Mouse (Mus musculus) testis, postnatal 14 days (tissue): ENCODE measurements at regions not wholly inside any gene's neighbourhood (a gene's known extent, or its start where the extent isn't known, plus 50 kb on each side); places are given as distances from the start of the nearest gene placed in this dataset.

ENCODE experiments used
- DNase-seq: peaks from one replicate; pipeline ENCODE4 v3.0.0; 2021; ENCODE audit warnings: low spot score

DNA sequence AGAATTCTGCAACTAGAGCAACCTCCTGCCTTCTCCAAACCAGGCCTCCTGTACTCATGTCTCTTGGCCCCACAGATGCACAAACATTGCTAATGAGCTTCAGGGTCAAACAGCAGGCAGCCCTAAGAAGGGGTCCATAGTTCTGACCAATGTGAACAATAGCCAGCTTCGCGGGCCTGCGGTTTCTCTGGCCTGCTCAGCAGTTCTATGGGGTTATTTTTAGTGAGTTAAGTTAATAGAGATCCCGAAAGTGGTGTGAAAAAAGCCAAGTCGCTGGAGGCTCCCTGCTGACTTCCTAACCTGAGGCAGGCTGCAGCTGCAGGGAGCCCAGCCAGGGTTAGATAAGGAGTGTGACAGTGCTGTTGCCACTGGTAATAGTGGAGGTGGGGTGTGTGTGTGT is 106.6 kb downstream of the Pdcd6ip start:
- DNase-seq = no peak

DNA sequence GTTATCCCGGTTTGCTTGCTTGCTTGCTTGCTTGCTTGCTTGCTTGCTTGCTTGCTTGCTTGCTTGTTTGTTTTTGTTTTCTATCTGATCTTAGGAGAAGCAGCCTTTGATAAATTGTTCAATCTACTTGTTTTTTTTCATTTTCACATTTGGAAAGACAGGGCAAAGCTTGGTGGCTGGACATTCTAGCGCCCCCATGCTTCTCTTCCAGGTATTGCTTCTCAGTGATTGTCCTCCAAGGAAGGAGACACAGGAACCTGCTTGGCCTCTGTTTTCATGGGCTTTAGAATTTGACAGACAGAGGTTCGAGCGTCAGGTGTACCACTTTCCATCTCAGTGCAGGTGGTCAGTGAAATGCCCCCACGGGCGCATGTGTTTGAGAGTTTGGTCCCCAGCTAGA is 120.8 kb downstream of the Pdcd6ip start:
- no peak for DNase-seq

DNA sequence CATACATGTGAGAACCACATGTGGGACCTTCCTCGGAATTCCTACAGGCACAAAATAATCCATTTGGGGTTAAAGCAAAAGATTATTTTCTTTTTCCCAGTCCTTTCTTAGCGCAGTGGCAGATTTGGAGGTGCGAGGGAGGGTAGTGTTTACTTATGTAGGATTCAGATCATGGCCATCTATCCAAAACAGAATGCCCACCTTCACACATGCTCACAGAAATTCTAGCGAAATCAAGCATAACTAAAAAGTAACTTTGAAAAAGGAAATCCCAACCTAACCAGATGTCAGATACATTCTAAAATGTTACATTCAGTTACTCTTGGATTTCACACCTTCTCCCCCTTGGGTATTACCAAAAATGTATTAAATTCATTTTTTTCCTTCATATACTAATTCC is 121.6 kb downstream of the Pdcd6ip start:
- no peak for DNase-seq

DNA sequence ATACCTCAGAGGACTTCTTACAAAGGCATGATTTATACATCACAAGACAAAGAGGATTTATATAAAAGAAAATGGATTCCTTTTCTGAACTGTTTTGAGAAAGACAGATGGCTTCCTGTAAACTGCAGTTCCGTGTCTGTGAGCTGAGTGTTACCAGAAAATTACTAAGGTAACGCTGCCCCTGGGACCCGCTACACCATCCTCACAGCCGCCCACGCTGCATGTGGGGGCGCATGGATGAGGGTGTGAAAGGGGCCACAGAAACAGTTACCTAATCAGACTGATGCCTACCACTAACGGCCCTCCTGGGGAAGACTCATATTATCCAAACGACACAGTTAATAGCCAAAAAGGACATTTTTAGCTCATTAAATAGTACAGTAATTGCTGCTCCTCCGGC is 129.8 kb downstream of the Pdcd6ip start:
- no peak for DNase-seq

DNA sequence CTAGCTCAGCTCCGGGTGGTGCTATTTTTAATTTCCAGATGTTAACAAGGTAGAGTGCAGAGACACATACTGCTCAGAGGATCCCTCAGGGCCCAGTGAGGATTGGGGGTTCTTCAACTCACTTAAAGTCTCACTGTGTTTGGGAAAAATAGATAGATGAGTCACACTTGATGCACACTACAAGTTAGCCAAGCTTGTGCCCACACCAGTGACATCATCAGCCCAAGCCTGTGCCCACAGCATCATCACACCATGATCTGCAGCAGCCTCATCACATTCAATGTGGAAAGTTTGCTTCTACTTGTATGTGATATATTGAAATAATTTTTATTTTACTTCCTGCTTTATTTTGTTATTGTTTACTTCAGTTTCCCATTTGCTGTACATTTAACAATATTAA is 139.2 kb downstream of the Pdcd6ip start:
- DNase-seq = no peak

DNA sequence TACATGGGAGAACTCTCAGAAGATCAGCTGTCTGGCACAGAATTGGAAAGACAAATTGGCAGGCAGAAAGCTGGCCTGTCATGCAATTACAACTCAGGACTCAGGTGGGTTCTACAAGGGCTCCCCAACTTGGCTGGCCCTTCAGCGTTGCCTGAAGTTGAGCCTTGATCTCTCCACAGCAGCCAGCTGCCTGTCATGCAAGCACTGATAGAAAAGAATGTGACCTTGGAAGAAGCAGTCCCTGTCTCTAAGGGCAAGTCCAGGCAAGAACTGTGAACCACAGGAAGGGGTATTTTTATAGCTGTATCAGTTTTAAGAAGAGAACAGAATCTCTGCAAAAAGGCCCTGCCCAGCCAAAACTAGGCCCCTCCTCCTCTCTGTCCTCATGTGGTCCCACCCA is 140.4 kb downstream of the Pdcd6ip start:
- no peak for DNase-seq

DNA sequence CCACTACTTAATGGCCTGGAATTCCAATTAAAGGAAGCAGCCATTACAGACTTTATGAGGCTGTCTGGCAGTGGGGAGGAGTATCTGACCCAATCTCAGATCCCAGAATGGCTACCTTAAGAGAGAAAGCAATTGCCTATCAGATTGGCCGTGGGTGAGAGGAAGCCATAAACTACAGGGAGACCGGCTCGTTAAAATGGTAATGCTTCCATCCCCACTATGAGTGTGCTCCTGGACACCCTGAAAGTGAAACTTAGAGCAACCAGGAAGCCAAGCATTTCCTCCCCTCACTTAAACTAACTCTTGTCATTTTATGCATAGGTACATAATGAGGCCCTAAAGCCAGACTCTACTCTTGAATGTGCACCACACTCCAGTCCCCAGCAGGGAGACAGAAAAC is 141.4 kb downstream of the Pdcd6ip start:
- no peak for DNase-seq

DNA sequence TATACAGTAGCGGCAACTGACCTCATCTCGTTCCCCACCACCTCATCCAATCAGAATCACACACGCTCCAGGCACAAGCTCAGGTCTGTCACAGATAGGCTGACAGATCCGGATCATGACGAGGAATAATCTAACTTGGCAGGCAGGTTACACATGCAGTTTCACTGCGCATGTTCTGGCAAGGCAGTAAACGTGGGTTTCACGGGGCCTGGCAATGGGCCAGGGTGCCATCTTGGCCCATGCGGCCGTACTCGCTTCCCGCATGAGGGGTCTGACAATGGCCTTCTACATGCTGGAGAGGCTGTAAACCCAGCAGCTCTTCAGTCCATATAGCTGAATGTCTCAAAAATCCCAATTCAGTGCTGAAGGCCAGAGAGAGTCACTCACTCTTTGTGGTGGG is 154.1 kb downstream of the Pdcd6ip start:
- DNase-seq = no peak

DNA sequence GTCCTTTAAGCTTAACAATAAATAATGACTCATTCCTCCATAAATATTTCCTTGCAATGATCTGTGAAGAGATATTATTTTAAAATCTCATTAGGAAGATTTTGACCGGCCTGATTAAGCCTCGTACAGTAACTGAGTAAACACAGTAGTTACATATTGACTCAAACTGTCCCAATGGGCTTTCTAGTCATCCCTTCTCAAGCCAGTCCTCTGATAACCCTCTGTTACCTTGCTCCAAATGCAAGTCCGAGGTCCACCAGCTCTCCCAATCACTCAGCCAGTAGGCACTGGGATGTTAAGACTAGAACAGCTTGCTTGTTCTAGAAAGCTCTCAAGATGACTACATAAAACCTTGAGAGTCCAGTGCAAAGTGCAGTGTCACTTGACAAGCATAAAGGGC is 160.6 kb downstream of the Pdcd6ip start:
- no peak for DNase-seq

DNA sequence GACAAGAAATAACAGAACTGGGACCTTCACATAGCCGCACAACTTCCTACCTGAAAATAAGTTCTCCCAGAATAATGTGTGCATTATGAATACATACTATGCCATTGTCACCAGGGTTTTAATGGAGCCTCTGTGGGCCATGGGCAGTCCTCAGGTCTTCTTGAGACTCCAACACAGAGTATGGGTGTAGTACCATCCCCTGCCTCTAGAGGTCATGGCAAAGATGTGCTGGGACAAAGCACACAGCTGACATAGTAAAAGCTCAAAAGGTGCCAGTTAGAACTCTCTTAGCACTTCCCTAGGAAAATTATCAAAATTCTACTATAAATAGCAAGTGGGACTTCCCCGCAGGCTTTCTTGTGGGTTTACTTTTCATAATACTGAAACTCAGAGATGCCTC is 179.5 kb downstream of the Pdcd6ip start:
- no peak for DNase-seq

DNA sequence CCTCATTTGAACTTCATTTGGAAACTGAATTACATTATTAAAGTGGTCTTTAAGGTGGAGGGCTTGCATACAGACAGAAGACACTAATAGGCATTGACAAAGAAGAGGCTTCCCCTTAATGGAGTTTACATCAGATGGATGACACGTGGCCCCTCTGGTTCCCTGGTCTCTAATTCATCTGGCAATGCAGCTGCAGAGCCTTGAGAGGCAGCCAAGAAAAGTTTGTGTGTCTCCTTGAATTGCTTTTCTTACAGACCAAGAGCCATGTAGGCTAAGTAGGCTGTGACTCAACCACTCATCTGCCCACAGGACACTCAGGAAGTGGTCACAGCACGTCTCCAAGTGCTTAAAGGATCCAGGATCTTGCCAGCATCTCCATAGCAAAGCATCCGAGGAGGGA is 183.8 kb downstream of the Pdcd6ip start:
- DNase-seq = no peak

DNA sequence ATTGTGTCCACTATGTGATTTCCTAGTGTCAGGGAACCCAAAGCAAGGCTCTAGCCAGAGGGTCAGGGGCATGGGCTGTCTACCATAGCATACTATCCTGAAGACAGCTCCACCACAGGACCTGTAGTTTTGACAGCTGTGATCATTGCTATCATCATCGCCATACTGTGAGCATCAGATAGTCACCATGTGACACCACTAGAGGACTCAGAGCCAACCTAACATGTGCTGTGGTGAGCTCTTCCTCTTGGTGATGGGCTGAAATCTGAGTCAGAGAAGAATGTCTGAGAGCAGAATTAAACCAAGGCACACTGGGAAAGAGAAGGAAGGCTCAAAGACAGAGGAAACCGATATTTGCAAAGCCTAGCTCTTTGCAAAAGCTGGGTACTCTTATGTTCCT is 184.9 kb downstream of the Pdcd6ip start:
- no peak for DNase-seq

DNA sequence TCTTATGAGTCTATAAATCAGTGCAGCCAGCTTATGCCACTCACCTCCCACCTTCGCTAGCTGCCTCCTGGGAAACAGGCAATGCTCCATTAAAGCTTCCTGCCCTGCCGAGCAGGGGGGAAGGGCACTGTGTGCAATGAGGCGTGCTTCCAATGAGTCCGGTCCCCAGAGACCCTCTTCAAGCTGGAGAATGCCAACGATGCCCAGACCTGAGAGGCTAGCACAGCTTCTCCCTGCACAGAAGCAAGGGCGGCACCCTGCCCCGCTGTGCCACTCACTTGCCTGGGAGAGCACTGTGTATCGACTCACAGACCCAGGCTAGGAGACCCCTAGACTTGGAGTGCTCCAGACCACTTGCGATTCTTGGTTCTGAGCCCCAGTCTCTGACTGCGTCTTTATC is 188.3 kb downstream of the Pdcd6ip start:
- no peak for DNase-seq

DNA sequence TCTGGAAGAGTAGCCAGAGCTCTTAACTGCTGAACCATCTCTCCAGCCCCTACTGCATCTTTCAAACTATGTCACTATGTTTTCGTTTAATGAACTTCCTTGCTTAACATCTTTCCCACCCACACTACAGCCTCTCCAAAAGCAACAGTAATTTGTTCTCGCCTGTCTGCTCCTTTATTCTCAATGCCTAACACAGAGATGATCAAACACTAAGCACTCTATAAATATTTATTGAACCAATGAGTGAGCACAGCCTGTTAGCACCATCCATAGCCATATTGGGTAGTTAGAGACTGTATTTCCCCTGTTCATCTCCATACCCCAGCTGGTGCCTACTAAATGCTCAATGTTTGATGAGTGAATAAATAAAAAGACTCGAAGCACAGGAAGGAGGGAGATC is 189.6 kb downstream of the Pdcd6ip start:
- no peak for DNase-seq

DNA sequence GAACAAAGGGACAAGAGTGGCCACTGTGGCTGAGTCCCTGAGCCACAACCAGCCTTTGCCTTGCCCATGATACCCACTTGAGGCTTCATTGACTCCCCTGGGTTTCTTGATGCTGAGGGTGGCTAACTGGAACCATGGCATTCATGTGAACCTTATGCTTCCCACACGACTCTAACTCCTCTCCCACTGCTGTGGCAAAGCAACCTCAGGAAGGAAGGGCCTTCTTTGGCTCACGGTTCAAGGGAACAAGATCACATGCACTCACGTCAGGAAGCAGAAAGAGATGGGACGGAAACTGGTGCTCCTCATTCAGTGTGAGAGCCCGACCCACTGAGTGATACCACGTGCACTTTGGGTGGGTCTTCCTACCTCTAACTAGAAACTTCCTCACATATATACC is 190.3 kb downstream of the Pdcd6ip start:
- no peak for DNase-seq

DNA sequence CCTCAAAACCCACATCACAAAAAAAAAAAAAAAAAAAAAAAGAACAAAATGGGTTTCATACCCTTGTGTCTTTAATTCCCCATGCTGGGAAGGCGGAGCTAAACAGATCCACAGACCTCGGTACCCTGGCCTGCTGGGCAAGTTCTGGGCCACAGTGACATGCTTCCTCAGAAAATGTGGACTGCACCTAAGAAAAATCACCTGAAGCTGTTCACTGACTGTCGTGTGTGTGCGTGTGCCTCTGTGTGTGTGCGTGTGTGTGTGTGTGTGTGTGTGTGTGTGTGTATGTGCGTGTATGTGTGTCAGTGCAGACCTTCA is 192.4 kb downstream of the Pdcd6ip start:
- no peak for DNase-seq

DNA sequence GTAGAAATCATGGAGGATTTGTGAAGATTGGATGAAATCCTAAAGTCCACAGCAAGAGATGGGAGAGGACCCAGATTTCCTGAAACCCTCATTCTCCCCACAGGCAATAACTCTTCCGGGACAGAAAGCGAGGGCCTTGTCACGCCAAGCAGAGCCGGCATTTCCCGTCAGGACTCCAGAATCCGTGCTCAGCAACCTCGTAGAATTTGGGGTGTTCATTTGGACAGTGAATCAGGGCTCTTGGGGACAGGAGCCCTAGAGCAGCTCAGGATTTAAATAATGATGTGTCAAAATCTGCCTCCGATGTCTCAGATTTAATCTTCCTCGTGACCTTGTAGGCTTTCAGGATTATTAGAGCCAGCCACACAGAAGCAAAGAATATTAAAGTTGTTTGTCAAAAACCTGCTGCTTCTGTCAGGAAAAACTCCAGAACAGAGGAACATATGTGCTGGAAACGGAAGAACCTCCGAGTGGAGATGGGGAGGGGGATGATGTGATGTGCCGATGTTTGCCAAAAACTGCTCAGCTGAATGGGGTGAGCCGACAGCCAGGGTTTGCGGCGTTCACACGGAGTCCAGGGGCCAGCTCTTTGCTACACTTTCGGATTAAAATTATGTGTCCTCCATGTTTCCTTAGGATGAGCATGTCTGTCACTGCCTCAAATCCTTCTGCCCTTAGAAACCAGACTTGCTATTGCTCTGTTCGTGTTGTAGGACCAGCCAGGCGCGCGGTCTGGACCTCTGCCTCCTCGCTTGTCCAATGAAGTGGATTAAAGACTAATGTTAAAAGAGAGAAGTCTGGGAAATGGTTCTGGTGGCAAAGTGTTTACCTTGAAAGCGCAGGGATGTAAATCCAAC is 193.0 kb downstream of the Pdcd6ip start:
- DNase-seq = no peak

DNA sequence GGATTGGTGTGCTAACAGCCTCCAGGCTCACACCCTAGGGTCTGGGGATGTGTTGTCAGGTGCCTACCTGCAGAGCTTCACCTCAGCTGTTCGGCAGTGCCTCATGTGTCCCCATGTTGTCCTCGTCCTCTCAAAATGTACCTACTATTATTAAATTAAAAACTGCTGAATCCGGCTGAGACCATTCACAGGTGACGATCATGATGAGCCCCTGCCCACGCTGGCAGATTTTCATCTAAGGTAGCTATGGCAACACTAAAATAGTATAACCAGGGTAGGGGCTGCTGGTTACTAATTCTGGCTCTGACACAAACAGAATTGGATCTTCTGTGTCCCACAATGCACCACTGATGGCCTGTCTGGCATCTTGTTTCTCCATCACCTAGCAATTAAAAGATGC is 196.8 kb downstream of the Pdcd6ip start:
- no peak for DNase-seq

DNA sequence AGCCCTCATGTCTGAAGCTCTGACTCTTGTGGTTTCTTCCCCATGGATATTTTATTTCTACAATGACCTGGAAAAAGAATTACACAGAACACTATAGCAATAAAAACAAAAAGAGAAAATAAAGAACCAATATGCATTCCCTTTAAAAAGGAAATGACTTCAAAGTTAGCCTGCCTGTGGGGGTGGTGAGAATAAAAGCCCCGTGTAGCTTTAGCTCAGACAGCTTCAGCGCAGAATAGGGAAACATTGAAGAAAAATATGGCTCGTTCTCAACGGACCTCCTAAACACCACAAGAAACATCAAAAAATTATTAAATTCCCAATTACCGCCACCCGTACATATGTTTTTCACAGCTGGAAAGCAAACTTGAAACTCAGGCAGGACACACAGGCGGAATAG is 198.7 kb downstream of the Pdcd6ip start:
- DNase-seq = no peak

DNA sequence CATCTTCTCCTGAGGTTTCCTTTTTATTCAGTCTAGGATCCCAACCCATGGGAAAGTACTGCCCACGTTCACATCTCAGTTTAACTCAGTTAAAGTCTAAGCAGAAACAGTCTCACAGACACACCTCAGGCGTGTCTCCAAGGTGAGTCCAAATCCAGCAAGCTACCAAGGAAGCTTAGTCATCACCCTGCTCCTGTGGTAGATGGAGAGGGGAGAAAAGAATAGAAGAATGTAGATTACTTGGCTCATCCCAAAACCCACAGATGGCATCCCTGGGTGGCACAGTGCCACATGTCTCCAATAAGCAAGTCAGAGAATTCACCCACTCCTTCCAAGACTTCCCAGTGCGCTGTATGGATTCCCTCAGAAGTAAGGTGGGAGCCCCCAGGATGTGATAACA is 199.2 kb downstream of the Pdcd6ip start:
- DNase-seq = no peak

DNA sequence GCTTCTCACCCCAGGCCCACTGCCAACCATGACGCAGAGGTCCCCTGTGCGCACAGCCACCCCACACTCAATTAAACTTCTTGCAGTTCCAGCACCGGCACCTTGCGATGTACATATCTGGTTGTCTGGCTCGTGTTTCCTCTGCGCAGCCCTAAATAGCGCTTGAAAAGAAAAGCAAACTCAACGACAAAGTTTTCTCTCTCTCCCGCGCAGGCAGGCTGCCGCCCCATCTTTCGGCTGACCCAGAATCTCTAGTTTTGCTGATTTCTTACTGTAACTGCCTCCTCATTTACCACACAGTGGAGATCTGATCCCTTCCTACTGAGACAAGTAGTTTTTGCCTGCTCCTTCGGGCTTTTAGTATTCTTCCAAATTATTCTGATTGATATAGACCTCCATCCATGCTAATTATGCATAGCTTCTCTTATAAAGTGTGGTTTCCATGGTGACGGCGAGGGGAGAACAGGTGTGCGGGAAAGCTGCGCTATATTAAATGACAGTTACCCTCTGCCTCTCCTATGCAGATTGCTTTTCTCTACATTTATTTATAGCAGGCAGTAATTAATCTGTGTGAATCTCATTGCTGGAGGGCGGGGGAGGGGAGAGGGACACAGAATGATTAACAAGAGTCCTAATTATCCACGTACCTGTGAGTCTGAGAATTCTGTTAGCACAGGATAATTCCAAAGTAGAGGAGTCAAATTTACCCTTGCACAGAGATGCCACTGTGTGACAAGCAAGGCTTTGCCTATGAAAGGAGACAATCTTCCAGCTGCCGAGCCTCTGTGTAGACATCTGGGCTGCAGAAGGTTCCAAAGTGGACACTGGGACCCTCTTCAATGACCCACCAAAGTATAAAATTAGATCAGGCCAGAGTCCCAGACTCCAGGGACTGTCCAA is 200.2 kb downstream of the Pdcd6ip start:
- no peak for DNase-seq

DNA sequence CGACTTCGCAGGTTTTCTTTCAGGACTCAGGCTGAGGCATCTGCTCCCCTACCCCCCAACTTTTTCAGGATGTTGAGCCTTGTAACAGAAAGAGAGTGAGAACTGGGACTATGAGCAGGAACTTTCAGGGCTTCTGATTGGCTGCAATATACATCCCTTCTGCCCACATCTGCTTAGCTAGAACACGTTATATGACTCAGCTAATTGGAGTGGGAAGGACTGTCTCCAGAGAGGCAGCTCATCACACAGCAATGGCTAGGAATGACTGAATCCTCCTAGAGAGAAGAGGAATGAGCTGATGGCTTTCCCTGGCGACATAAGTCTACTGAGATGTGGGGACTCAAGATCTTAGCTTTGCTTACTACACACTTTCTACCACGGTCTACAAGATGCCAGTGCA is 208.8 kb downstream of the Pdcd6ip start:
- DNase-seq = no peak

DNA sequence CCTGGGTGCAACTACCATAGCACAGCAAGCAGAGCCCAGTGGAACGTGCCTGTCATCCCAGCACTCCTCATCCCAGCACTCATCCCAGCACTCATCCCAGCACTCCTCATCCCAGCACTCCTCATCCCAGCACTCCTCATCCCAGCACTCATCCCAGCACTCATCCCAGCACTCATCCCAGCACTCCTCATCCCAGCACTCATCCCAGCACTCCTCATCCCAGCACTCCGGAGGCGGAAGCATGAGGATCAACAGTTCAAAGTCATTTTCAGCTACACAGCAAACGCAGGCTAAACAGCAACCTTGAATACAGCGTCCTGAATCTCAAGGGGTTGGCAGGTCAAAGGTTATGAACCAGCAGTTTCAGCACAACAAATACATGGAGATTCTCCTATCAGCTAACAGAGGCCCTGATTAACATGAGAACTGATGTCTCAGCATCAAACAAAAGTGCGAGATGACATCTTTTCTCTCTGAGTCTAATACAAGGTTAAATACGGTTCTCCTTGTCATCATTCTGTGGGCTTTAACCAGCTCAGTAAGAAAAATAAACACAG is 211.8 kb downstream of the Pdcd6ip start:
- DNase-seq = no peak
